Mouse (Mus musculus) right cerebral cortex, postnatal 10 days (tissue): Measurements from ENCODE around the gene Efhc1.
"Not testable (repeated sequence)": the region's sequence is repeated elsewhere in the genome, so short reads cannot be mapped to it uniquely, and the experiment has no call there.

Experiments
- DNase-seq, 2 experiments: peaks; one replicate each; pipeline ENCODE4 v3.0.0; 2021; ENCODE audit warnings: low spot score in 2 of 2

The Efhc1 gene

GRCm38 (mm10) chr1:20951300-20951763, at the start of gene Efhc1:
Gene Efhc1, plus strand, starts transcription at chr1:20951626.
- peak; percentile 96 to 97 for DNase-seq

GRCm38 (mm10) chr1:20905501-20906127, 45.8 kb upstream of the Efhc1 start:
- peak; percentile 74 to 86 for DNase-seq

GRCm38 (mm10) chr1:20906128-20906515, 45.3 kb upstream of the Efhc1 start:
- DNase-seq, result peak; percentile 92 to 95

- DNase-seq, result no peak
These were observed 42.9 kb upstream of the Efhc1 start for GRCm38 (mm10) chr1:20908541-20908940.

GRCm38 (mm10) chr1:20912115-20912514, 39.3 kb upstream of the Efhc1 start:
- no peak for DNase-seq

GRCm38 (mm10) chr1:20912527-20913171, 38.8 kb upstream of the Efhc1 start:
- no peak for DNase-seq

- DNase-seq, result no peak
These were observed 36.7 kb upstream of the Efhc1 start for GRCm38 (mm10) chr1:20914769-20915168.

GRCm38 (mm10) chr1:20915608-20916007, 35.8 kb upstream of the Efhc1 start:
- DNase-seq, result no peak

- no peak for DNase-seq
These were observed 33.9 kb upstream of the Efhc1 start for GRCm38 (mm10) chr1:20917496-20918050.

- DNase-seq, result no peak
These were observed 31.7 kb upstream of the Efhc1 start for GRCm38 (mm10) chr1:20919728-20920127.

- DNase-seq, result peak in 1 of 2 experiments; percentile 41
These were observed 30.3 kb upstream of the Efhc1 start for GRCm38 (mm10) chr1:20921081-20921528.

- DNase-seq, result peak in 1 of 2 experiments; percentile 63
These were observed 28.6 kb upstream of the Efhc1 start for GRCm38 (mm10) chr1:20922612-20923399.

GRCm38 (mm10) chr1:20925324-20925723, 26.1 kb upstream of the Efhc1 start:
- DNase-seq, result not testable (repeated sequence)

- DNase-seq, result no peak
These were observed 25.5 kb upstream of the Efhc1 start for GRCm38 (mm10) chr1:20925926-20926325.

GRCm38 (mm10) chr1:20926376-20926775, 25.1 kb upstream of the Efhc1 start:
- no peak for DNase-seq

- DNase-seq, result no peak
These were observed 22.9 kb upstream of the Efhc1 start for GRCm38 (mm10) chr1:20928487-20928886.

- DNase-seq, result peak; percentile 70 to 78
These were observed 18.0 kb upstream of the Efhc1 start for GRCm38 (mm10) chr1:20933457-20933856.

- DNase-seq, result peak in 1 of 2 experiments; percentile 48
These were observed 16.3 kb upstream of the Efhc1 start for GRCm38 (mm10) chr1:20935106-20935505.

GRCm38 (mm10) chr1:20939046-20939445, 12.4 kb upstream of the Efhc1 start:
- DNase-seq, result peak; percentile 56 to 73

- no peak for DNase-seq
These were observed 11.3 kb upstream of the Efhc1 start for GRCm38 (mm10) chr1:20940151-20940550.

GRCm38 (mm10) chr1:20941322-20941721, 10.1 kb upstream of the Efhc1 start:
- DNase-seq, result no peak

- DNase-seq, result no peak
These were observed 9.6 kb upstream of the Efhc1 start for GRCm38 (mm10) chr1:20941857-20942256.
